Mouse (Mus musculus) MEL (cell line): ENCODE measurements around the gene Plxnd1.

Experiments used
- CHD2 ChIP-seq: IDR thresholded peaks from 2 replicates; pipeline ENCODE4 v1.6.1; 2011; ENCODE audit warnings: low read length, improper control_type of control experiment
- CTCF ChIP-seq, 3 experiments: IDR thresholded peaks in 2 of 3; conservative IDR thresholded peaks in 1 of 3; 2 replicates each; pipeline ENCODE4 v1.5.1; 2011 to 2012; ENCODE audit warnings: low read length in 3 of 3, low read depth in 2 of 3, mild to moderate bottlenecking in 2 of 3, improper control_type of control experiment in 1 of 3, inconsistent platforms in 1 of 3, mixed read lengths in 1 of 3, moderate library complexity in 1 of 3; ENCODE audit not compliant: control insufficient read depth in 1 of 3, insufficient read depth in 1 of 3, poor library complexity in 1 of 3, severe bottlenecking in 1 of 3
- ETS1 ChIP-seq: IDR thresholded peaks from 2 replicates; pipeline ENCODE4 v1.6.1; 2012; ENCODE audit warnings: low read depth, mild to moderate bottlenecking, inconsistent platforms, low read length, improper control_type of control experiment, moderate library complexity
- KAT2A ChIP-seq: conservative IDR thresholded peaks from 2 replicates; pipeline ENCODE4 v1.6.1; 2012; ENCODE audit warnings: low read depth, low read length, improper control_type of control experiment, inconsistent platforms
- MAFK ChIP-seq: IDR thresholded peaks from 2 replicates; pipeline ENCODE4 v1.6.1; 2011; ENCODE audit warnings: low read depth, mild to moderate bottlenecking, low read length, improper control_type of control experiment, borderline replicate concordance
- MEF2A ChIP-seq: IDR thresholded peaks from 2 replicates; pipeline ENCODE4 v1.6.1; 2014; ENCODE audit warnings: low read depth, mild to moderate bottlenecking, inconsistent platforms, low read length, improper control_type of control experiment; ENCODE audit not compliant: poor library complexity, insufficient replicate concordance, severe bottlenecking; ENCODE audit errors: extremely low read depth
- MYB ChIP-seq: IDR thresholded peaks from 2 replicates; pipeline ENCODE4 v1.6.1; 2011; ENCODE audit warnings: mild to moderate bottlenecking, low read depth, low read length, improper control_type of control experiment
- POLR2A ChIP-seq, 2 experiments: IDR thresholded peaks; 2 replicates each; pipeline ENCODE4 v1.6.1; 2011 to 2012; ENCODE audit warnings: low read length in 2 of 2, mild to moderate bottlenecking in 2 of 2, control low read depth in 1 of 2, improper control_type of control experiment in 1 of 2, low read depth in 1 of 2, moderate library complexity in 1 of 2; ENCODE audit not compliant: control insufficient read depth in 1 of 2, insufficient read depth in 1 of 2, poor library complexity in 1 of 2
- SMC3 ChIP-seq: IDR thresholded peaks from 2 replicates; pipeline ENCODE4 v1.6.1; 2011; ENCODE audit warnings: low read depth, low read length, improper control_type of control experiment
- TCF12 ChIP-seq: IDR thresholded peaks from 2 replicates; pipeline ENCODE4 v1.6.1; 2014; ENCODE audit warnings: low read depth, mild to moderate bottlenecking, inconsistent platforms, low read length, improper control_type of control experiment, moderate library complexity
- ZC3H11A ChIP-seq: IDR thresholded peaks from 2 replicates; pipeline ENCODE4 v1.6.1; 2012; ENCODE audit warnings: low read depth, mild to moderate bottlenecking, inconsistent platforms, low read length, improper control_type of control experiment
- ZNF384 ChIP-seq: IDR thresholded peaks from 2 replicates; pipeline ENCODE4 v1.6.1; 2012; ENCODE audit warnings: low read depth, mild to moderate bottlenecking, inconsistent platforms, low read length, improper control_type of control experiment

DNA sequence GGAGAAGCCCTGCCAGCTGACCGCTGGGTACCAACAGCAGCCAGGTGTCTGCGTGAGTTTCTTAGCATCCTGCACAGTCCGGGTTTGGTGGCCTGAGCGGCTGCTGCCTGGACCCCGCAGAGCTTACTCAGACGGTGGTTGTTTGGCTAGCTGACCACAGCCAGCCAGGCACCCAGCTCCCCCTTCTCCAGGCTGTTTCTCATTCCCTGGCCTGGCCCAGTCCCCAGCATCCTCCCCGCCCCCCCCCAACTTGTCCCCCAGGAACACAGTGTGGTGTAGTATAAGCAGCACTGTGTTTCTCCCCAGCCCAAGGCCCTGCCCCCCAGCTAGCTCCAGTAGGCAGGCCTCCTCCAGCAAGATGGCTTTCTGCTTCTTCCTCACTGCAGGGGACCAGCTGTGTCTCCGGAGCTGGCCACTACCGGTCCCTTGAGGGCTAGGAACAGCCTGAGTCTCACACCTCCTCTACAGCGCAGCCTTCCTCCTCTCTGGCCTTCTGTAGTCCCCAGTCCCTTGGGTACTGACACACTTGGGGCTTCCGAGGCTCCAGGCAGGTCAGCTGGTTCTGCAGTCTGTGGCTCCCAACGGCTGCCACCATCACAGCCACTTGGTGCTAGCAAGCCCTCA, 8.2 kb downstream of the Plxnd1 start:
- TF ChIP-seq MAFK (no peak), KAT2A (no peak), POLR2A (IDR thresholded peaks at IDR 0.05; ENCODE audit: control insufficient read depth in 1 of 2, insufficient read depth in 1 of 2, low read depth in 1 of 2, low read length in 2 of 2, poor library complexity in 1 of 2) (no peak), CHD2 (no peak), CTCF (IDR thresholded peaks at IDR 0.05 in 2 of 3, conservative IDR thresholded peaks at IDR 0.05 in 1 of 3; ENCODE audit: control insufficient read depth in 1 of 3, insufficient read depth in 1 of 3, low read depth in 2 of 3, low read length in 3 of 3, poor library complexity in 1 of 3, severe bottlenecking in 1 of 3) (no peak), MEF2A (no peak), ZNF384 (no peak), ZC3H11A (no peak), ETS1 (no peak), MYB (no peak), SMC3 (no peak), TCF12 (no peak)
